21 mouse cellular contexts compared by ENCODE assay signal in the genomic region with DNA sequence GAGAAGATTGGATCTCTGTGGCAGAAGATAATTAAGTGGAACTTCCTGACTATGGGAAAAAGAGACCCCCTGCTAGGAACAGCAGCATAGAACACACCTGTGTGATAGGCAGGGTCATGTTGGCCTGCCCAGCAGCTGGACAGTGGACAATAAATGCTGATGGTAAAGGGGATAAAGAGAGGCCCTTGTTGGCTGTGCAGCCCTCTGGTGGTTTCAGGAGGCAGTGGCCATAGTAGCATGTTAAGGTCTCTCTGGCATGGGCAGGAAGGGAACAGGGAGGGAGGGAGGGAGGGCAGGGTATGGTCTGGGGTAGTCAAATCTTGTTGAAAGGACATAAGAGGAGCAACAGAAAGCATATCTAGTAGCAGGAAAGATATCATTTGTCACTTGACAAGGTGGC. TPM values are rescaled to one million over a fixed set of nuclear protein-coding genes. Genes with fewer than 3 reads are reported as not detected.
DNase-seq lines count a peak whose midpoint lies in the region; ATAC-seq and TF ChIP-seq lines count a peak whose summit lies in the region.
"Had no signal": no experiment of that assay in that cellular context is flagged by ENCODE, and none has a peak within 500 bp of the region (broad histone marks: within the 10 kb centered on the region; RNA-seq: fewer than 3 reads in every experiment).

No protein-coding gene starts in this region.

- H3K9me3 ChIP-seq in hindbrain, postnatal 0 days (ENCODE audit: low read length), result no peaks in the 10 kb centered on the region
- H3K9me3 ChIP-seq in hindbrain, embryonic 16.5 days (ENCODE audit: control insufficient read depth, low read length), result no peaks in the 10 kb centered on the region
- H3K9me3 ChIP-seq: hindbrain, embryonic 10.5 days; limb, embryonic 10.5 days had no signal

- H3K9ac ChIP-seq in hindbrain, postnatal 0 days (replicated peaks; ENCODE audit: low read length), result no peak overlapping the region
- H3K9ac ChIP-seq in hindbrain, embryonic 16.5 days (ENCODE audit: low read depth, low read length), result no peak overlapping the region

- ATAC-seq in hindbrain, postnatal 0 days, result no peak
- ATAC-seq in hindbrain, embryonic 16.5 days, result no peak
- no peak for ATAC-seq in erythroid progenitor cell, adult 5-6 weeks (replicated peaks; ENCODE audit: low FRiP score, poor library complexity, severe bottlenecking)
- ATAC-seq: midbrain, embryonic 16.5 days had no signal

- H3K27ac ChIP-seq in hindbrain, postnatal 0 days, result no peak overlapping the region
- no peak overlapping the region for H3K27ac ChIP-seq in hindbrain, embryonic 16.5 days (ENCODE audit: low read depth, low read length)
- no peak overlapping the region for H3K27ac ChIP-seq in left cerebral cortex, adult 2 months
- no peak overlapping the region for H3K27ac ChIP-seq in testis, adult 2 months (ENCODE audit: control insufficient read depth, insufficient read depth, low read depth, low read length)
- H3K27ac ChIP-seq: hindbrain, embryonic 10.5 days; limb, embryonic 10.5 days; macrophage had no signal

- no peak overlapping the region for H3K4me3 ChIP-seq in hindbrain, postnatal 0 days (ENCODE audit: low read length)
- no peak overlapping the region for H3K4me3 ChIP-seq in hindbrain, embryonic 16.5 days (ENCODE audit: low read length)
- H3K4me3 ChIP-seq in left cerebral cortex, adult 2 months, result no peak overlapping the region
- no peak overlapping the region for H3K4me3 ChIP-seq in testis, adult 2 months (ENCODE audit: control insufficient read depth, low read depth, low read length)
- H3K4me3 ChIP-seq: hindbrain, embryonic 10.5 days; limb, embryonic 10.5 days had no signal

- H3K36me3 ChIP-seq in hindbrain, postnatal 0 days (ENCODE audit: insufficient read depth, low read length), result no peaks in the 10 kb centered on the region
- no peaks in the 10 kb centered on the region for H3K36me3 ChIP-seq in hindbrain, embryonic 16.5 days (ENCODE audit: control insufficient read depth, insufficient read depth, low read length)
- no peaks in the 10 kb centered on the region for H3K36me3 ChIP-seq in testis, adult 2 months (ENCODE audit: control insufficient read depth, insufficient read depth, low read length)
- H3K36me3 ChIP-seq: G1E; hindbrain, embryonic 10.5 days; limb, embryonic 10.5 days had no signal

- DNase-seq in hindbrain, postnatal 0 days (ENCODE audit: low spot score), result no peak
- no peak for DNase-seq in left cerebral cortex, adult 2 months (ENCODE audit: extremely low spot score in 1 of 2, low spot score in 2 of 2)
- no peak for DNase-seq in left cerebral cortex, adult 8-10 months (ENCODE audit: low spot score in 2 of 2)
- no peak for DNase-seq in testis, postnatal 14 days (ENCODE audit: low spot score)
- DNase-seq: adrenal gland, adult 2 months; cerebellum, adult 11-12 months; cerebellum, postnatal 10 days; kidney, adult 2 months; layer of hippocampus, adult 9-11 months; liver; lung, adult 2 months had no signal

- TF ChIP-seq CTCF in hindbrain, postnatal 0 days (IDR thresholded peaks at IDR 0.05; ENCODE audit: low read depth), result peak; percentile 63
- peak; percentile 12; the same call in 1 of the 2 replicates for TF ChIP-seq CTCF in left cerebral cortex, adult 2 months (IDR thresholded peaks at IDR 0.05)
- TF ChIP-seq CTCF in testis, adult 2 months (IDR thresholded peaks at IDR 0.05; ENCODE audit: control insufficient read depth, insufficient read depth, insufficient replicate concordance, low read depth, low read length), result 0 out of 2 replicates have a peak, but pooled peaks have one; percentile 7

- no peaks in the 10 kb centered on the region for H3K27me3 ChIP-seq in hindbrain, postnatal 0 days (ENCODE audit: insufficient read depth, low read length)
- H3K27me3 ChIP-seq in hindbrain, embryonic 16.5 days (replicated peaks; ENCODE audit: control insufficient read depth, insufficient read depth, low read length), result no peaks in the 10 kb centered on the region
- no peaks in the 10 kb centered on the region for H3K27me3 ChIP-seq in testis, adult 2 months (ENCODE audit: control insufficient read depth, insufficient read depth, low read length)

- no peak overlapping the region for H3K4me2 ChIP-seq in hindbrain, postnatal 0 days (ENCODE audit: low read depth, low read length)
- H3K4me2 ChIP-seq in hindbrain, embryonic 16.5 days (ENCODE audit: low read length), result no peak overlapping the region

- no peaks in the 10 kb centered on the region for H3K4me1 ChIP-seq in hindbrain, postnatal 0 days (ENCODE audit: insufficient read depth, low read length)
- H3K4me1 ChIP-seq in hindbrain, embryonic 16.5 days (ENCODE audit: control insufficient read depth, insufficient read depth, low read depth, low read length), result no peaks in the 10 kb centered on the region
- H3K4me1 ChIP-seq in testis, adult 2 months (ENCODE audit: control insufficient read depth, insufficient read depth, low read length), result no peaks in the 10 kb centered on the region
- H3K4me1 ChIP-seq: hindbrain, embryonic 10.5 days; limb, embryonic 10.5 days had no signal

- intact Hi-C loops in left cerebral cortex, adult 2 months (cut with DNase I), result no loop called here

- no peak for TF ChIP-seq POLR2A in testis, adult 2 months (IDR thresholded peaks at IDR 0.05; ENCODE audit: control insufficient read depth, low read depth, low read length)

RNA-seq across cellular contexts. Expression of gene Slc35f3, which starts 58.7 kb away (rescaled TPM):
- 3.8 and 6.1 TPM in 2 replicates for total RNA-seq in hindbrain, postnatal 0 days (2014; rRNA removed)
- polyA plus RNA-seq in hindbrain, postnatal 0 days (2015; fragmentation: Nextera tagmentation; extraction: Ambion mirVana), result 6.1 and 6.5 TPM in 2 replicates
- polyA plus RNA-seq in hindbrain, embryonic 16.5 days (2015; fragmentation: Nextera tagmentation; extraction: Ambion mirVana), result 4.0 and 5.3 TPM in 2 replicates
- 10 to 100 TPM; 36.9 to 42.5 TPM for total RNA-seq in left cerebral cortex, adult 2 months (2021)
- 10 to 100 TPM; 33.6 to 40.5 (median 36.6) TPM for total RNA-seq in left cerebral cortex, adult 8-10 months (2022)
- polyA plus RNA-seq in testis, adult 2 months (2012; rRNA removed), result 0.08 and 0.14 TPM in 2 replicates
- total RNA-seq in erythroid progenitor cell, adult 5-6 weeks (2015; ENCODE audit: low replicate concordance), result not detected in 2 replicates
- total RNA-seq in erythroid progenitor cell, adult 5-6 weeks (2017; ENCODE audit: low replicate concordance), result not detected in 2 replicates
- total RNA-seq: G1E had no signal
- polyA plus RNA-seq: forebrain, embryonic 11.5 days; G1E; heart, embryonic 16.5 days; macrophage had no signal

Comparison
In these comparisons a context has a peak if more than half of its experiments do, and no peak if none do; other contexts are left out.
1. CTCF ChIP-seq: peak in every context shown above with its lines; median percentile 63 in hindbrain, postnatal 0 days; 12 in left cerebral cortex, adult 2 months; 7 in testis, adult 2 months.